Mouse (Mus musculus) kidney, postnatal 36 days (tissue): ENCODE measurements around the gene Itgam.
"Not testable (repeated sequence)": the region's sequence is repeated elsewhere in the genome, so short reads cannot be mapped to it uniquely, and the experiment has no call there.

Experiments
- DNase-seq, 2 experiments: peaks; one replicate each; pipeline ENCODE4 v3.0.0; 2021 to 2022; ENCODE audit warnings: mixed read lengths in 2 of 2

Itgam gene

GRCm38 (mm10) chr7:128062456-128062855 is at the start of gene Itgam, which contains the start of gene Gm49368:
TSS of gene Itgam (plus strand) at chr7:128062640.
TSS of gene Gm49368 (plus strand) at chr7:128062683.
- no peak for DNase-seq

- DNase-seq: no peak
Measured at GRCm38 (mm10) chr7:128013116-128013515, 49.3 kb upstream of the Itgam start.

GRCm38 (mm10) chr7:128016134-128016533 is 46.3 kb upstream of the Itgam start:
- not testable (repeated sequence) for DNase-seq

- DNase-seq: no peak
Measured at GRCm38 (mm10) chr7:128016650-128017049, 45.8 kb upstream of the Itgam start.

- DNase-seq: no peak
Measured at GRCm38 (mm10) chr7:128018275-128018674, 44.2 kb upstream of the Itgam start.

GRCm38 (mm10) chr7:128019187-128019586 is 43.3 kb upstream of the Itgam start:
- DNase-seq: no peak

- DNase-seq: peak in 1 of 2 experiments; percentile 12
Measured at GRCm38 (mm10) chr7:128022974-128023373, 39.5 kb upstream of the Itgam start.

- no peak for DNase-seq
Measured at GRCm38 (mm10) chr7:128023565-128023964, 38.9 kb upstream of the Itgam start.

GRCm38 (mm10) chr7:128024364-128024763 is 38.1 kb upstream of the Itgam start:
- DNase-seq: no peak

GRCm38 (mm10) chr7:128024932-128025331 is 37.5 kb upstream of the Itgam start:
- DNase-seq: no peak

GRCm38 (mm10) chr7:128025381-128025780 is 37.1 kb upstream of the Itgam start:
- DNase-seq: no peak

GRCm38 (mm10) chr7:128031403-128031976 is 30.9 kb upstream of the Itgam start:
- DNase-seq: peak; percentile 30 to 38

- peak; percentile 24 to 36 for DNase-seq
Measured at GRCm38 (mm10) chr7:128032290-128032988, 30.0 kb upstream of the Itgam start.

GRCm38 (mm10) chr7:128032989-128033293 is 29.5 kb upstream of the Itgam start:
- no peak for DNase-seq

GRCm38 (mm10) chr7:128033616-128034015 is 28.8 kb upstream of the Itgam start:
- no peak for DNase-seq

- not testable (repeated sequence) for DNase-seq
Measured at GRCm38 (mm10) chr7:128042161-128042820, 20.1 kb upstream of the Itgam start.

- peak in 1 of 2 experiments; percentile 45 for DNase-seq
Measured at GRCm38 (mm10) chr7:128044142-128044785, 18.2 kb upstream of the Itgam start.

- DNase-seq: no peak
Measured at GRCm38 (mm10) chr7:128045640-128046039, 16.8 kb upstream of the Itgam start.

- no peak for DNase-seq
Measured at GRCm38 (mm10) chr7:128048819-128049218, 13.6 kb upstream of the Itgam start.

GRCm38 (mm10) chr7:128049254-128049653 is 13.2 kb upstream of the Itgam start:
- DNase-seq: no peak

GRCm38 (mm10) chr7:128050739-128051138 is 11.7 kb upstream of the Itgam start:
- DNase-seq: no peak

- no peak for DNase-seq
Measured at GRCm38 (mm10) chr7:128053061-128053460, 9.4 kb upstream of the Itgam start.

GRCm38 (mm10) chr7:128056917-128057444 is 5.5 kb upstream of the Itgam start:
- no peak for DNase-seq
